Mouse (Mus musculus): ENCODE results near the gene Phtf2. TPM values are rescaled to one million over a fixed set of nuclear protein-coding genes. Genes with fewer than 3 reads are reported as not detected.

Gene Phtf2
- polyA plus RNA-seq, 1 experiment from 2014 or later, result 8.4 TPM

GRCm38 (mm10) chr5:20904647-20905046, 22.7 kb upstream of the Phtf2 start:
- Histone ChIP-seq H3K9me3 (no peaks in the 10 kb centered on the region), H3K4me1 (replicated peaks) (no peaks in the 10 kb centered on the region), H3K36me3 (0 out of 2 replicates have a peak, but pooled peaks cover 4% of the 10 kb centered on the region), H3K4me3 (replicated peaks) (no peak overlapping the region), H3K9ac (no peak overlapping the region), H3K4me2 (replicated peaks) (no peak overlapping the region), H3K27me3 (replicated peaks) (no peaks in the 10 kb centered on the region), H3K27ac (no peak overlapping the region)
- 90% methylated on average over 2 of the region's 2 CpGs for WGBS
- no peak for ATAC-seq

- Histone ChIP-seq H3K4me1 (replicated peaks) (no peaks in the 10 kb centered on the region), H3K9me3 (no peaks in the 10 kb centered on the region), H3K9ac (no peak overlapping the region), H3K27ac (no peak overlapping the region), H3K4me3 (replicated peaks) (no peak overlapping the region), H3K4me2 (replicated peaks) (no peak overlapping the region), H3K27me3 (replicated peaks) (no peaks in the 10 kb centered on the region), H3K36me3 (0 out of 2 replicates have a peak, but pooled peaks cover 10% of the 10 kb centered on the region)
- WGBS, result 85% methylated on average over 2 of the region's 2 CpGs
- peak; percentile 86 for ATAC-seq
Measured at GRCm38 (mm10) chr5:20897446-20898167, 15.7 kb upstream of the Phtf2 start.

GRCm38 (mm10) chr5:20884036-20884620, 2.2 kb upstream of the Phtf2 start:
- H3K4me3 ChIP-seq (replicated peaks), result no peak overlapping the region
- no peak overlapping the region for H3K27ac ChIP-seq
- H3K4me1 ChIP-seq (replicated peaks), result peaks cover 14% of the 10 kb centered on the region; the same call in 1 of the 2 replicates
- H3K27me3 ChIP-seq (replicated peaks), result no peaks in the 10 kb centered on the region
- peak overlapping the region; percentile 72 for H3K4me2 ChIP-seq (replicated peaks)
- H3K36me3 ChIP-seq, result peaks cover 4% of the 10 kb centered on the region; the same call in 1 of the 2 replicates
- 73% methylated on average over 4 of the region's 4 CpGs for WGBS
- H3K9me3 ChIP-seq, result no peaks in the 10 kb centered on the region
- no peak for ATAC-seq
- no peak overlapping the region for H3K9ac ChIP-seq

GRCm38 (mm10) chr5:20880797-20881775, 838 bp downstream of the Phtf2 start:
- under 1% methylated on average over 52 of the region's 64 CpGs for WGBS
- peak overlapping the region; percentile 72 for H3K4me2 ChIP-seq (replicated peaks)
- no peaks in the 10 kb centered on the region for H3K27me3 ChIP-seq (replicated peaks)
- H3K9me3 ChIP-seq, result no peaks in the 10 kb centered on the region
- peak overlapping the region; percentile 95 for H3K27ac ChIP-seq
- ATAC-seq, result no peak
- H3K4me1 ChIP-seq (replicated peaks), result peaks cover 16% of the 10 kb centered on the region; the same call in 1 of the 2 replicates
- peaks cover 4% of the 10 kb centered on the region; the same call in 1 of the 2 replicates for H3K36me3 ChIP-seq
- H3K9ac ChIP-seq, result peak overlapping the region; percentile 77
- H3K4me3 ChIP-seq (replicated peaks), result peak overlapping the region; percentile 92

- H3K4me3 ChIP-seq (replicated peaks), result peak overlapping the region; percentile 18; the same call in 1 of the 2 replicates
- peaks cover 16% of the 10 kb centered on the region; the same call in 1 of the 2 replicates for H3K4me1 ChIP-seq (replicated peaks)
- 62% methylated on average over 2 of the region's 2 CpGs for WGBS
- no peaks in the 10 kb centered on the region for H3K36me3 ChIP-seq
- H3K27ac ChIP-seq, result no peak overlapping the region
- no peak for ATAC-seq
- H3K9ac ChIP-seq, result no peak overlapping the region
- H3K9me3 ChIP-seq, result no peaks in the 10 kb centered on the region
- H3K27me3 ChIP-seq (replicated peaks), result no peaks in the 10 kb centered on the region
- peak overlapping the region; percentile 72 for H3K4me2 ChIP-seq (replicated peaks)
Measured at GRCm38 (mm10) chr5:20880386-20880785, 1.5 kb downstream of the Phtf2 start.

GRCm38 (mm10) chr5:20876934-20877426, 4.9 kb downstream of the Phtf2 start:
- H3K27ac ChIP-seq, result no peak overlapping the region

GRCm38 (mm10) chr5:20873146-20873545, 8.8 kb downstream of the Phtf2 start:
- Histone ChIP-seq H3K4me1 (replicated peaks) (no peaks in the 10 kb centered on the region), H3K4me2 (replicated peaks) (no peak overlapping the region), H3K4me3 (replicated peaks) (no peak overlapping the region), H3K9ac (no peak overlapping the region), H3K27ac (no peak overlapping the region), H3K9me3 (no peaks in the 10 kb centered on the region), H3K36me3 (no peaks in the 10 kb centered on the region), H3K27me3 (replicated peaks) (no peaks in the 10 kb centered on the region)
- no peak for ATAC-seq
- WGBS, result 62% methylated on average over 1 of the region's 1 CpGs

More at GRCm38 (mm10) chr5:20876934-20877426, 4.9 kb downstream of the Phtf2 start:
- ATAC-seq, result no peak
- WGBS, result 56% methylated on average over 1 of the region's 1 CpGs
- H3K4me2 ChIP-seq (replicated peaks), result no peak overlapping the region
- no peak overlapping the region for H3K9ac ChIP-seq
- H3K4me1 ChIP-seq (replicated peaks), result peaks cover 5% of the 10 kb centered on the region; the same call in 1 of the 2 replicates
- H3K36me3 ChIP-seq, result no peaks in the 10 kb centered on the region
- H3K27me3 ChIP-seq (replicated peaks), result no peaks in the 10 kb centered on the region
- H3K4me3 ChIP-seq (replicated peaks), result no peak overlapping the region
- H3K9me3 ChIP-seq, result no peaks in the 10 kb centered on the region

GRCm38 (mm10) chr5:20865193-20865755, 16.6 kb downstream of the Phtf2 start:
- ATAC-seq, result no peak

GRCm38 (mm10) chr5:20864216-20864969, 17.5 kb downstream of the Phtf2 start:
- Histone ChIP-seq H3K4me1 (replicated peaks) (no peaks in the 10 kb centered on the region), H3K36me3 (no peaks in the 10 kb centered on the region), H3K27ac (no peak overlapping the region), H3K9me3 (no peaks in the 10 kb centered on the region), H3K4me2 (replicated peaks) (no peak overlapping the region), H3K9ac (no peak overlapping the region), H3K27me3 (replicated peaks) (no peaks in the 10 kb centered on the region), H3K4me3 (replicated peaks) (no peak overlapping the region)
- WGBS, result 69% methylated on average over 4 of the region's 4 CpGs
- ATAC-seq, result no peak

More at GRCm38 (mm10) chr5:20865193-20865755, 16.6 kb downstream of the Phtf2 start:
- H3K4me3 ChIP-seq (replicated peaks), result no peak overlapping the region
- no peaks in the 10 kb centered on the region for H3K36me3 ChIP-seq
- WGBS, result 45% methylated on average over 2 of the region's 2 CpGs
- H3K4me1 ChIP-seq (replicated peaks), result no peaks in the 10 kb centered on the region
- H3K9me3 ChIP-seq, result no peaks in the 10 kb centered on the region
- H3K27me3 ChIP-seq (replicated peaks), result no peaks in the 10 kb centered on the region
- H3K4me2 ChIP-seq (replicated peaks), result no peak overlapping the region
- no peak overlapping the region for H3K27ac ChIP-seq
- H3K9ac ChIP-seq, result no peak overlapping the region

- WGBS, result 90% methylated on average over 2 of the region's 2 CpGs
- Histone ChIP-seq H3K9ac (no peak overlapping the region), H3K27ac (no peak overlapping the region), H3K4me2 (replicated peaks) (no peak overlapping the region), H3K36me3 (no peaks in the 10 kb centered on the region), H3K4me1 (replicated peaks) (no peaks in the 10 kb centered on the region), H3K27me3 (replicated peaks) (no peaks in the 10 kb centered on the region), H3K4me3 (replicated peaks) (no peak overlapping the region), H3K9me3 (no peaks in the 10 kb centered on the region)
- no peak for ATAC-seq
Measured at GRCm38 (mm10) chr5:20861901-20862300, 20.0 kb downstream of the Phtf2 start.

GRCm38 (mm10) chr5:20860565-20860964, 21.4 kb downstream of the Phtf2 start:
- Histone ChIP-seq H3K9ac (no peak overlapping the region), H3K9me3 (no peaks in the 10 kb centered on the region), H3K4me2 (replicated peaks) (no peak overlapping the region), H3K27me3 (replicated peaks) (no peaks in the 10 kb centered on the region), H3K27ac (no peak overlapping the region), H3K4me1 (replicated peaks) (no peaks in the 10 kb centered on the region), H3K36me3 (no peaks in the 10 kb centered on the region), H3K4me3 (replicated peaks) (no peak overlapping the region)
- no peak for ATAC-seq
- WGBS, result 91% methylated on average over 4 of the region's 4 CpGs

Measured in intestine, embryonic 15.5 days (tissue).